Mouse (Mus musculus): ENCODE measurements around the gene Fscn2. TPM values are rescaled to one million over a fixed set of nuclear protein-coding genes. Genes with fewer than 3 reads are reported as not detected.

The Fscn2 gene
- under 1 TPM in 1 of 2 experiments, not detected in 1; 0.42 TPM for polyA plus RNA-seq (2017; shearing (Covaris generic))

GRCm38 (mm10) chr11:120361295-120361694 lies at the start of gene Fscn2:
Fscn2 (plus strand) TSS chr11:120361534.

GRCm38 (mm10) chr11:120347791-120348683 lies 13.3 kb upstream of the Fscn2 start, which contains the start of gene Actg1:
Actg1 (minus strand) TSS chr11:120348542.

GRCm38 (mm10) chr11:120378611-120379540 lies 17.5 kb downstream of the Fscn2 start, which contains the start of gene Faap100:
Faap100 (minus strand) TSS chr11:120378764.

Other genes with a start within 250 kb of the Fscn2 start
- gene Slc38a10, start 210.2 kb upstream of the Fscn2 start, polyA plus RNA-seq (2017; shearing (Covaris generic)) = 100 to 1,000 TPM in 1 of 2 experiments, 10 to 100 TPM in 1; 68.7 to 106 TPM
- under 1 TPM; 0.06 to 0.73 TPM for gene Bahcc1, start 128.6 kb upstream of the Fscn2 start, polyA plus RNA-seq (2017; shearing (Covaris generic))
- 1,000 to 10,000 TPM; 1,736 to 3,573 TPM for gene Actg1, start 13.0 kb upstream of the Fscn2 start, polyA plus RNA-seq (2017; shearing (Covaris generic))
- gene Faap100, start 17.2 kb downstream of the Fscn2 start, polyA plus RNA-seq (2017; shearing (Covaris generic)) = 10 to 100 TPM; 17.7 to 24.0 TPM
- gene Nploc4, start 76.2 kb downstream of the Fscn2 start, polyA plus RNA-seq (2017; shearing (Covaris generic)) = 10 to 100 TPM; 29.4 to 53.4 TPM
- under 1 TPM in 1 of 2 experiments, not detected in 1; 0.53 TPM for gene Tspan10, start 81.1 kb downstream of the Fscn2 start, polyA plus RNA-seq (2017; shearing (Covaris generic))
- gene Pde6g, start 92.0 kb downstream of the Fscn2 start, polyA plus RNA-seq (2017; shearing (Covaris generic)) = under 1 TPM in 1 of 2 experiments, not detected in 1; 0.63 TPM
- gene Oxld1, start 96.5 kb downstream of the Fscn2 start, polyA plus RNA-seq (2017; shearing (Covaris generic)) = 10 to 100 TPM; 10.9 to 11.1 TPM
- gene Ccdc137, start 96.6 kb downstream of the Fscn2 start, polyA plus RNA-seq (2017; shearing (Covaris generic)) = 10 to 100 TPM; 27.4 to 32.2 TPM
- gene Arl16, start 106.1 kb downstream of the Fscn2 start, polyA plus RNA-seq (2017; shearing (Covaris generic)) = 10 to 100 TPM; 26.3 to 36.0 TPM
- 10 to 100 TPM; 54.0 to 85.3 TPM for gene Mrpl12, start 123.1 kb downstream of the Fscn2 start, polyA plus RNA-seq (2017; shearing (Covaris generic))
- gene Slc25a10, start 130.3 kb downstream of the Fscn2 start, polyA plus RNA-seq (2017; shearing (Covaris generic)) = 10 to 100 TPM in 1 of 2 experiments, 1 to 10 TPM in 1; 8.9 to 11.6 TPM
- gene Gcgr, start 169.2 kb downstream of the Fscn2 start, polyA plus RNA-seq (2017; shearing (Covaris generic)) = not detected
- gene Mcrip1, start 188.2 kb downstream of the Fscn2 start, polyA plus RNA-seq (2017; shearing (Covaris generic)) = 100 to 1,000 TPM; 116 to 170 TPM
- gene Ppp1r27, start 189.6 kb downstream of the Fscn2 start, polyA plus RNA-seq (2017; shearing (Covaris generic)) = not detected
- 100 to 1,000 TPM; 254 to 278 TPM for gene P4hb, start 211.7 kb downstream of the Fscn2 start, polyA plus RNA-seq (2017; shearing (Covaris generic))
- gene Arhgdia, start 220.1 kb downstream of the Fscn2 start, polyA plus RNA-seq (2017; shearing (Covaris generic)) = 100 to 1,000 TPM; 711 to 836 TPM
- 100 to 1,000 TPM; 330 to 378 TPM for gene Alyref, start 236.8 kb downstream of the Fscn2 start, polyA plus RNA-seq (2017; shearing (Covaris generic))
- gene Anapc11, start 236.9 kb downstream of the Fscn2 start, polyA plus RNA-seq (2017; shearing (Covaris generic)) = 100 to 1,000 TPM; 108 to 129 TPM
- 1 to 10 TPM in 1 of 2 experiments, under 1 TPM in 1; 0.55 to 2.3 TPM for gene Npb, start 246.9 kb downstream of the Fscn2 start, polyA plus RNA-seq (2017; shearing (Covaris generic))